Mouse (Mus musculus) thymus, postnatal 14 days (tissue): Measurements from ENCODE around the gene Nr6a1.

Source experiments
- DNase-seq: peaks from one replicate; pipeline ENCODE4 v3.0.0; 2021

Gene Nr6a1

DNA sequence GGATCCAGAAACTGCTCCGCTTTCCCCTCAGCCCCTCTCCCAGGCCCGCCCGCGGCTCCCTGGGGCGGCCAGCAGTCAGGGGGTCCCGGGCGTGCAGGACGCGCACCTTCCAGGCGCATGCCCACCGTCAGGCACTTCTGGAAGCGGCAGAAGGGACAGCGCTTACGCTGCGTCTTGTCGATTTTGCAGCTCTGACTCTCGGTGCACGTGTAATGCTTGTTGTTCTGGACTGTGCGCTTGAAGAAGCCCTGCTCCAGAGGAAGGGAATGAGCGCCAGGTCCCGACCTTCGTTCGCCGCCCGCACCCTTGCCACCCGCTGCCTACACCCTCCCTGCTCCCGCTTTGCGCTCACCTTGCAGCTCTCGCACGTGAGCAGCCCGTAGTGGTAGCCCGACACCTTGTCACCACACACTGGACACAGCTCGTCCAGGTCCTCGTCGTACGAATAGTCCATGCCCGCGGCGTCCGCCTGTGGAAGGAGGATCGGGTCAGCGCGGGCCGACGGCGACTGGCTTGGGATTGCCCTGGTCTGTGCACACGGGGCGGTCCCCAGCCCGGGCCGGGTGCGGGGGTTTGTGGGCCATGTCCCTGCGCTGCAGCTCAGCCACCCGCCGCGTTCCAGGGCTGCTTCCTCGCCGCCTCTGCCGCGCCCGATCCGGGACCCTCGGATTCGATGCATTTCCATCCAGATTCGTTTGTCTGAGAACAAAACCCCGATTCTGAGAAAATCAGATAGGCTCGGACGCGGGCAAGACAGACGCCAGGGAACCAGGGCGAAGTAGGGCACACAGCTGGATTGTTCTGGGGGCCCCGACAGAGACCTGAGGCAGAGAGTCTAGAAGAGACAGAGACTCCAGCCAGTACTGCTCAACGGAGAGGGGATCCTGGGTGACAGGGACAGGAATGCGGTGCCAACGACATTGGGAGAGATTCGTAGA is 216.9 kb downstream of the Nr6a1 start:
- DNase-seq, result no peak

DNA sequence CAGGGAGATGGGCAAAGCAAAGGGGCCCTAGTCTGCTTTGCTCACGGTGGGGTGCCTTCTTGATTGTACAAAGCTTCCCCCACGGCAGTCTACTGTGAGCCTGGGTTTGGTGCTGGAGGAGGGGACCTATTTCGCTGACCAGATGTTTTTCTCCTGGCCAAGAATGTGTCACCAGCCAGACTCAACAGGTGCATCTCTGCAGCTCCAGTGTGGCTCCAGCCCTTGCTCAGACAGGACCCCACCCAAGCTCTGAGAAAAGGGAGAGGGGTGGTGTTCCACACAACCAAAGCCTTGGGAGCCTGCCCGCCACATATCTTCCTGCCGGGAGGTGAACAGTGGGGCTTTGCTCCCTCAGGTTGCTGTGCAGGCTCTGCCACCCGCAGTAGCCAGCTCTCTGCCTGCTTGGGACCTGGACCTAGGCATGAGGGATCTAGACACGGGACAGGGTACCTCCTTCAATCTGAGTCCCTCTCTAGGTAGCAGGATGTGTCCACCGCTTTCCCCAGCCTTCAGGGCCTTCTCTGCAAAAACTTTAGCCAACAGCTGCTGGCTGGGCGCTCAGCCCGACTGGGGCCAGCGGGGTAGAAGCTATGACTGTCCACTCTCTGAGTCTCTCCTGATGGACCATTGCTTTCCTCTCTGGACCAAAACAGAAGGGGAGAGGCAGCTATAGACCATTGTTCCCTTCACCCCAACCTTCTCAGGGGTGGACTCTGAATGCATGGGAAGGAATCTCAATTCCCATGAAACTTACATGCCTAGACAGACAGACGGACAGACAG is 218.4 kb downstream of the Nr6a1 start:
- no peak for DNase-seq

DNA sequence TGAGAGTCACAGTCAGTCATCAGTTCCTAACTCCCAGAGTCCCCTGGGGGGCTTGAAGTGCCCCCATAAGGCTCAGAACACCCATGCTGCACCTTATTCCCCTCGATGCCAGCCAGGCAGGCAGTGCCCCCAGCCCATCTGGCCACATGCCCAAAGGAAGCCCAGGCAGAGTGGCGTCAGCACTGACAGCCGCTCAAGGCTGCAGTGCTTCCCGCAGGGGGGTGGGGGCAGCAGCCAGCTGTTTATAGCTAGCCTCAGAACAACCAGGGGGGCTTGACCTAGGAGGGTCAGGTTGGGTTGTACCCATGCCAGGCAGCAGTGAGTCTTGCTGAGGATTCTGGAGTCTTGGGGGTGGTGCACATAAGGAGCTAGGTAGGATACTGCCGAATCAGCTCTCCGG is 220.8 kb downstream of the Nr6a1 start:
- no peak for DNase-seq

DNA sequence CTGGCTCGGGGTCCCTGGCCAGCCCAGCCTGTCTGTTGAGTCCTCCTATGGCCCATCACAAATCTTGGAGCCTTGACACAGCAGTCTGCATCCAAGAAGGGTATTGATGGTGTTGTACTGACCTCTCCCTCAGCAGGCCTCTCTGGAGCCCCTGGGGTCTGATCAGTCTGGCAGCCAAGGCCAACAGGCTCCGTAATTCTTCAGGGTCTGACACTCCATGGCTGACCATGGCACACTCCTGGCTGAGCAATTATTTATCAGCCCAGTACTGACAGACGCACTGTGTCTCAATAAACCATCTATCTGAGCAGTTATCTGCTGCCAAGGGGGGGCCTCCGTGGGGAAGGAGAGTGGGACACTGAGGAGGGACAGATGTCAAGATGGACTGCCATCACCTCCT is 222.5 kb downstream of the Nr6a1 start:
- no peak for DNase-seq

DNA sequence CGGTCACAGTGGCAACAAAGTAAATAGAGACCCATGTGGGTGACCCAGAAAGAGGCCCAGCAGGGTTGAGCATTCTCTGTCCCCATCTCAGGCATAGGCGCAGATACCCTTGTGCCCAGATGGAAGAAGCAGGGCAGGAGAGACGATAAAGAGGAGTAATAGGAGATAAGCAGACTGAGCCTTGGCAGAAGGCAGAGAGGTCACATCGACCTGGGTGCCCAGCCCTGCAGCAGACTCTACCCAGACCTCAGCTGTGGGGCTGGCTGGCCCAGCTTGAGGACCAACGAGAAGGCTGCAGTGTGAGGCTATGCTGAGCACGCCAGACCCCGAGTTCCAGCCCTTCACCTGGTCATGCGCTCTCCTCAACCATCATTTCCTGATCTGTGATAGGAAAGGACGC is 223.2 kb downstream of the Nr6a1 start:
- no peak for DNase-seq

DNA sequence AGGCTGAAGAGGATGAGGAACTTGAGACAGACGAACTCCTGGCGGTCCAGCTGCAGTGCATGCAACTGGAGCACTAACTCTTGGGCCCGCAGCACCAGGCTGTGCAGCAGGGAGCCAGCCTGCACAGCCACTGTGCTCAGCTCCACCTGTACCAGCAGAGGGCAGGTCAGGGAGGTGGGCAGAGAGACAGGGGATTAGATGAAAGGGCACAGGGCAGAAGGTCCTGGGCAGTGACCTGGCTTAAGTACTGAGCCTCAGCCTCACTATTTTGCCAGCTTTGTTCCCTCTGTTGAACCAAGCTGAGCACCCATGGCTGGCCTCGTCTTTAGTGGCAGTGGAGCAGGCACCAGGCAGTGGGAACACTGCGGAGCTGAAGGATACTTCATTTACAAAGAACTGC is 227.3 kb downstream of the Nr6a1 start:
- DNase-seq, result no peak

DNA sequence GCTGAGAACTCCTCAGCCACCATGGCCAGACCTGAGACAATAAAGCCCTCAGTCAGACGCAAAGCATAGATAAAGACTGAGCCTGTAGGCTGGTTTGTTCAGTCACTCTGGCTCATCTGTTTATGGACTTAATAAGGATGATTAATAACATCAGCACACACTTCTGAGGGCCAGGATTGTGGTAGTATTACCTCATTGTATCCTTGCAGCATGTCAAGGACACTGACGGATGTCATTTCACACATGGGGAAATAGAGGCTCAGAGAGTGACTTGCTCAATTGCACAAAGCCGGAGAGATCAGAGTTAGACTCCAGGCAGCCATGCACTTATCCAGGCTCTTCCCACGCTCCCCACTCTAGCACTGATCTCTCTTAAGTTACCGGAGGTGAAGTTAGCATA is 228.9 kb downstream of the Nr6a1 start:
- no peak for DNase-seq

DNA sequence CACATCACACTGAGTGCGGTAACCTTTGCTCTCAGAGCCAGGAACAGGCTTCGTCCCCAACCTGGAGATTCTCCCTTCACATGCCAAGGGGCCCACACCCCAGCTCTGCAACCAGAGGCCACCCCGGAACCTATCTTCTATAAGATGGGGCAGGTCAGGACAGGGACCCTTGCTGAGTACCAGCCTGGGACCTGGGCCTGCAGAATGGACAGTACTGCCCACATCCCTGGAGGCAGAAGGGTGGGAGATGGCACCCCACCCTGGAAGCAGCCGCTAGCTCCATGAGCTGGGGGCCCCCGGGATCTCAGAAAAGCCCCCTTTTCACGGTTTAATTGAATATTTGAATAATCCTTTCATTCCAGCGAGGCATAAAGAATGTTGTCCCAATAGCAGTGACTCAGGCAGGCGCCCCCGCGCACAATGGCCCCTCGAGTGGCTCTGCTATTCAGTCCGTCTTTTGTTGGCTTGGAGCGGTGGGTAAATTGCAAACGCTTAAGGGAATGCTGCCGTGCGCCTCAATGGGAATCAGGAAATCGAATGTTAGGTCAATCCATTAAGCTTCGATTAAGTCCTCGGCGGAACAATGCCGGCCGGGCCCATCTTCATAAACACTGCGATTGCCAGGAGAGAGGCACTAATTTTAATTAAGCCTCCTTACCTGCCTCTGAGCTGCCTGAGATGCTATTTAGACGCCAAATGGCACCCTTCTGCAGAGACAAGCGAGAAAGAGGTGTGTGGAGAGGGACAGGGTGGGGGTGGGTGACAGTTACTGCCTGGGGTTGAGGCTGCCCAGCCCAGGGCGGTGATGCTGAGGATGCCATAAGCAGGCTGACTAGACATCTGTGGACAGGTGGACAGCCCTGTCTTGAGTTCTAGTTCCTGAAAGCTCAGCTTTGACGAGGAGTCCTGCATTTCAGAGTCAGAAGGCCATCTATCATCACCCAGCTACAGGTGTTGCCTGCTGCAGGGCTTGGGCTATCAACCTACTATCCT is 230.1 kb downstream of the Nr6a1 start:
- no peak for DNase-seq

DNA sequence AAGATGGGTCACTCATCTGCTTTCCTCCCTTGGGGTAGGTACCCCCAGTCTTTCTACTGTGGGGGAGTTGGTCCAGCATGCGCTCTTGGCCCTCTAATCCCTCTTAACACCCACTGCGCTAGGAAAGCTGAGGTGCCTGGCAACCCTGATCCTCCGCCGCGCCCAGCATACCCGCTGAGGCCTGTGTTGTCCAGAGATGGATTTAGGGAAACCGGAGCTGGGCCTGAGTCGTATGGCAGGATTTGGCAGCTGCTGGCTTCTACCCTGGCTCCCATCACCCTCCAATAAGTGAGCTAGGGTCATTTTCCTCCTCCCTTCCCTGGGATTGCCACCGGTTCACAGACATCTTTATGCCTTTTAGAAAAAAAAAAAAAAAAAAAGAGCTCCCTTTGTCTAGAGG is 231.7 kb downstream of the Nr6a1 start:
- no peak for DNase-seq

DNA sequence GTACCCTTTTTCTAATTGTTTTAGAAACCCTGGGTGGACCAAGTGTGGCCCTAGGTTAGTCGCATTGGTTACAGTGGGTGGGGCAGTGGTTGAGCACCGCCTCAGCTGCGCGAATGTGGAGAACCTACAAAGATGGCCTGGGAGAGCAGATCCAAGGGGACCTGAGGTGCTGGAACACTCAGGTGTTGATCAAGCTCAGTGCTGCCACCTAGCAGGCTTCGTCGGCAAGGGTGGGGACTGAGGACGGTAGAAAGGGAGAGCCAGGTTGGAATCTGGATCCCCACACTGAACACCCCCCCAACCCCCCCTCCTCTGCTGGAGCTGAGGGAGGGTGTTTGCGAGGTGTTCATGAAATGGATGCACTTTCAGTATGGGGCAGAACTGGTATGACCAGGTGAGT is 235.9 kb downstream of the Nr6a1 start:
- peak; percentile 56 for DNase-seq

DNA sequence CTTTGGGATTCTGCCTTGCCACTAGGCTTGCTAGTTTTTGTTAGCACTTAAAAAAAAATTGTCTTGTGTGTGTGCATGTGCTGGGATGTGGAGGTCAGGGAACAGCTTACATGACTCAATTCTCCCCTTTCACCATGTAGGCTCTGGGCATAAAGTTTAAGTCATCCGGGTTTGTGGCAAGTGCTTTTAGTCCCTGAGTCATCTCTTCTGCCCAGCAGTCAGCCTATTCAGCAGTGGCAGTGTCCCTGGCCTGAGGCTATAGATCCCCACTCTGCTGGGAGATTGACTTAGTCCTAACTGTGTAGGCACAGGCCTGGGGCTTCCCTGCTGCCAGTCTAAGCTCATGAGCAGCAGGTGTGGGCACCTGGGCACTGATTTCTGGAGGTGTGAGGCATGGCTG is 237.6 kb downstream of the Nr6a1 start:
- DNase-seq, result no peak

DNA sequence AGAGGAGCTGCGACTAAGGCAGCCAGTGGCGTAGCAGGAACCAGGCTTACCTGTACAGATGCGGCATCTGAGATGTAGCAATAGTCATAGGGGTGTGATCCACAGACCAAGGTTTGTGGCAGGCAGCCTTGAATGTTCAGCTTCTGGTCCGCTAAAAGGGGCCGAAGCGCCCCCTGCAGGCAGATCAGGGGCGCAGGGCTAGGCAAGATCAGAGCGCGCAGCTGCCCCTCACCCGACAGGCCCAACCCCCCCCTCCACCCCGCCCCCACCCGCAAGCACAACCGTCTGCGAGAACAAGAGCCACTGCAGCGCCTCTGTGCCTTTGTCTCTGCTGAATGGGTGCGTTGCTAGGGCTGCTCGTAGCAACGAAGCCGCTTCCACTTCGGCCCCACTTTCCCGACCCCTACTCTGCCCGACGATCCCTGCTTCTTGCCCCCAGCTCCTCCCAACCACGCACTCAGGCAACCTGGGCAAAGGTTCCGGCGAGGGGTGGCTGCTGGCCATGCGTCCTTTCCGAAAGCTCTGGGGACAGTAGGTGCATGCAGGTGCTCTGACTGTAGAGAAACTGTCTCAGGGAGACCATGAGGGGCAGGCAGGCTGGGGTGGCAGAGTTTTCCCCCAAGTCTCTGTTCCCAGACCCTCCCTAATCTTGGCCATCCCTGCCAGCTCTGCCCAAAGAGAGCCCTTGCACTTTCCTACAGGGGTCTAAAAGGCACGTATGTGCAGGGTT is 238.5 kb downstream of the Nr6a1 start:
- peak; percentile 70 for DNase-seq

DNA sequence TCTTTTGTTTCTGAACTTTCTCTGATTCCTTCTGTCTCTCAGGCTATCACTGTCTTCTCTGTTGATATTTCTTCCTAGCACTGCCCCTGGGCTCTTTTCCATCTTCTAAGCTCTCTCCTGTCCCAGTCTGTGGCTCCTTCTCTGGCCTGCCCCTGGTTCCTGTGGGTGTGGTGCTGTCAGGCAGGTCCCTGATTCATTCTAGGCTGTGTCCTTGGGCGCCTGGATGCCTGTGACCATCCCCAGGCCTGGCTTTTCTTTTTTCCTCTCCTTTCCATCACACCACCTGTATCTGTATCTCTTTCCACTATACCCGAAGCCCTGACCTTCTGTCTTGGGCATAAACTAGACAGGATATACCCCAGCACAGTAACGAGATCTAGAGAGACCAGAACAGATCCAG is 241.7 kb downstream of the Nr6a1 start:
- DNase-seq, result no peak

DNA sequence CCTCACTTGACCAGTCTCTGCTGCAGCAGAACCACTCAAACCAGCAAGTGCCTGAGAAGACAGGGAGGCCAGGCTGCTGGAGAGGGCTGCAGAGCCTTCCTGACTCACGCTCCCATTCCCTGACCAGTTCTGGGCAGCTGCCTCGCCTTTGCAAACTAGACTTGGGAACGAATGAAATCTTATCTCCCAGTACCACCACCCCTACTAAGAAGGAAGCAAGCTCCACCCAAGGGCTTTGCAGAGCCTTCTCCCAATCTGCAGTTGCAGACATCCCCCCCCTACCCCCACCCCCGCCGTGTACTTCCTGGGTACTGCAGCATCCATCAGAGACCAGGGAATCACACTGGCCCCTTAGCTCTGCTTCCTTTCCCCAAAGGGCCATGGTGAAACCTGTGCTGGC is 244.4 kb downstream of the Nr6a1 start:
- no peak for DNase-seq

DNA sequence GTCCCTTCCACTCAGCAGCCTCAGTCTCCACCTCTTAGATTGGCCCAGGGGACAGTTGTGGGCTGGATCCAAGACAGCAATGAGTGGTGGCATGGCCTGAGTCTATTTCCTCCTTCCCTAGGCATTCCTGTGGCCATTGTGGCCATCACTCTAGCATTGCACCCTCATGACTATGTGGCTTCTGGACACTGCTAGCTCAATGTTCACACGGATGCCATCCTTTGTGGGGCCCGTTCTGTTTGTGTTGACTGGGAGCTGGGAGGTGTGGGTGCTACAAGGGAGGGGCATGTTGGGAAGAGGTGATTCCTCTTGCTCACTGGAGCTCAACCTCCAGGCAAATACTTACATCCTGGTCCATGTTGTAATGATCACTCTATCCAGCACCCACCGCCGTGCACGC is 245.3 kb downstream of the Nr6a1 start:
- no peak for DNase-seq

DNA sequence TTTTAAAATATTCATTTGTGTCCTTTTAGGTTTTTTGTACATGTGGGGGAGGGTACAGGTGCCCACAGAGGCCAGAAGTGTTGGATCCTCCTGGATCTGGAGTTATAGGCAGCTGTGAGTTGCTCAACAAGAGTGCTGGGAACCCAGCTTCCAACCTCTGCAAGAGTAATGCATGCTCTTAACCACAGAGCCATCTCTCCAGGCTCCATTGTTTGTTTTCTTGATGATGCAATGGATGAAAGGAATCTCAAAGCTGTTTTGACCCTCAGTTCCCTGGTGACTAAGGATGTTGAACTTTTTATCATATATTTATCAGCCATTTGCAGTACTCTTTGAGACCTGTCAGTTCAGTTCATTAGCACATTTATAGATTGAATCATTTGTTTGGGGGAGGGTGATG is 248.5 kb downstream of the Nr6a1 start:
- DNase-seq, result no peak

DNA sequence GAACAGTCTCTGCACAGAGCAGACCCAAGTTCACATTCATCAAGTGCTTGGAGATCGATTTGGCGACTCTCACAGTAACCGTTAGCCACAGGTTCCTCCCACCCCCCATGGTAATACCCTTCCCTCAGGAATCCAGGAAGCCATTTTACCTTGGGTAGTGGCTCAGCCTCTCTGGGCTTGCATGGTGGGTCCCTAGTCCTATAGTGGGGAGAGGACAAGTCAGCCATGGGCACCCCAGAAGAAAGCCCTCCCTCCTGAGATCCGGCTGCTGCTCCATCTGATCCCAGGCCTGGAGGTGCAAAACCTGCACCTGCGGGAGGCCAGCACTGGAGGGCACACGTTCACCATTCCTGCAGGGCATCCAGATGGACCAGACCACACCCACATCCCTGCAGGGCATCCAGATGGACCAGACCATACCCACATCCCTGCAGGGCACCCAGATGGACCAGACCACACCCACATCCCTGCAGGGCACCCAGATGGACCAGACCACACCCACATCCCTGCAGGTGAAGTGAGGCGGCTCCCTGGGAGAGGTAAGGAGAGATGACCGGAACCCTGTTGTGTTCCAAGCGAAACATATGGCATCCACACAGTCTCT is 252.0 kb downstream of the Nr6a1 start:
- DNase-seq, result no peak
